Mouse (Mus musculus) left cerebral cortex, adult 2 months (tissue): Measurements from ENCODE around the gene Bcl2l12. TPM values are rescaled to one million over a fixed set of nuclear protein-coding genes. Genes with fewer than 3 reads are reported as not detected.

Experiments
- DNase-seq, 2 experiments: peaks; one replicate each; pipeline ENCODE4 v3.0.0; 2021 to 2022; ENCODE audit warnings: low spot score in 2 of 2, mixed read lengths in 1 of 2; ENCODE audit errors: extremely low spot score in 1 of 2
- H3K27ac ChIP-seq: fragments of 200-600 bp; 2 replicates; pipeline ENCODE4 v1.8.1; 2022
- H3K4me3 ChIP-seq: fragments of 200-600 bp; 2 replicates; pipeline ENCODE4 v1.8.1; 2022
- CTCF ChIP-seq: fragments of 200-600 bp; IDR thresholded peaks from 2 replicates; pipeline ENCODE4 v1.8.1; 2022; ENCODE audit warnings: antibody characterized with exemption, mild to moderate bottlenecking, moderate library complexity
- intact Hi-C: fragments of 180-260 bp; cut with DNase I; formaldehyde crosslinking; loops from one replicate; pipeline ENCODE4 v1.15.1; 2025
- total RNA-seq, 2 experiments: library from RNA; stranded (reverse); gene quantifications; 2 replicates each; pipeline ENCODE4 v1.2.3; 2021

Bcl2l12 gene
- total RNA-seq, 2 experiments from 2014 or later: 3.0 to 3.8 TPM

GRCm38 (mm10) chr7:44964990-44965389 is 33.5 kb downstream of the Bcl2l12 start:
- H3K4me3 ChIP-seq: no peak overlapping the region
- intact Hi-C loops: no loop called here
- TF ChIP-seq CTCF: no peak
- H3K27ac ChIP-seq: no peak overlapping the region
- no peak for DNase-seq

DNA sequence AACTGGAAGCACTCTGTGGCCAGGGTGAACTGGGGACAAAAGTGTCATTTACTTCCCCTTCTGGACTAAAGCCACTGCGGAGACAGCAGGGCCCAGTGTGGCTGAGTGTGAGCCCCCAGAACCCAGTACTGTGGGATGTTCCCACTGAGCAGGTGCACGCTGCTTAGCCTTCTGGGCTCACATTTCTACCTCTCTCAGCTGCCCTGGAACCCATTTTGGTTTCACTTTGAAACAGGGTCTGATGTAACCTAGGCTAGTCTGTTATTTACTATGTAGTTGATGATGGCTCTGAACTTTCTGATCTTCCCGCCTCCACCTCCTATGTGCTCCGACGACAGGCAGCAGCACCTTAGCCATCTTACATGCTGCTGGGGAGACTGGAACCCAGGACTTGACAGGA is 35.7 kb downstream of the Bcl2l12 start:
- intact Hi-C loops: no loop called here
- Histone ChIP-seq H3K4me3 (no peak overlapping the region), H3K27ac (no peak overlapping the region)
- no peak for DNase-seq
- TF ChIP-seq CTCF: no peak

GRCm38 (mm10) chr7:44962337-44962736 is 36.2 kb downstream of the Bcl2l12 start:
- no peak for TF ChIP-seq CTCF
- intact Hi-C loops: no loop called here
- no peak for DNase-seq

GRCm38 (mm10) chr7:44960512-44960910 is 38.0 kb downstream of the Bcl2l12 start:
- intact Hi-C loops: no loop called here
- Histone ChIP-seq H3K4me3 (no peak overlapping the region), H3K27ac (no peak overlapping the region)
- TF ChIP-seq CTCF: no peak
- DNase-seq: peak in 1 of 2 experiments; percentile 6

More at GRCm38 (mm10) chr7:44962337-44962736, 36.2 kb downstream of the Bcl2l12 start:
- no peak overlapping the region for H3K27ac ChIP-seq
- no peak overlapping the region for H3K4me3 ChIP-seq

DNA sequence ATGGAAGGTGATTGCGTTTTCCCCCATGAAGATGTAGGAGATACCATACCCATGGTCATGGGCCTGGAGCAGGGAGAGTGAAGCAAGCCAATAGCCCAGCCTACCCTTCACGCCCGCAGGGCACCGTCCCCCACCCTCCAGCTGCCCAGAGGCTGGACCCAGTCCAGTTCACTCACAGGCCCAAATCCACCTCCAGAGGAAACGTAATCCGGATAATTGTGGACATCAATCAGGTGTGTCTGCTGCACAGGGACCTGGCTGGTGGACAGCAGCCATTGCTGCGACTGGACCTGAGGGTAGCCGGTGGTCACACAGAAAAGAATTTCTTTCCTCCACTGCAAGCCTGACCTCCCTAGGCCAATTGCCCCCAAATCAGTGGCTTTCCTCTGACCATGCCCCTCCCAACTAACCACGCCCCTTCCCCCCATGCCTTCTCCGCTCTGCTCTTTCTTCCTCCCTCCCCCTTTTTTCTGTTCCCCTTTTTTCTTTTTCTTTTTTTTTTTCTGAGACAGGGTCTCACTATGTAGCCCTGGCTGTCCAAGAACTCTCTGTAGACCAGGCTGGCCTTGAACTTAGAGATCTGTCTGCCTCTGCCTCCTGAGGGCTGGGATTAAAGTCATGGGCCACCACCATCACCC is 38.5 kb downstream of the Bcl2l12 start:
- no peak overlapping the region for H3K27ac ChIP-seq
- TF ChIP-seq CTCF: no peak
- no peak overlapping the region for H3K4me3 ChIP-seq
- intact Hi-C loops: loop anchor here (5.0 kb wide), 2 partner anchors 38 to 58 kb away; no protein-coding TSS in a partner anchor
- DNase-seq: peak in 1 of 2 experiments; percentile 6

GRCm38 (mm10) chr7:44959281-44959680 is 39.2 kb downstream of the Bcl2l12 start:
- no peak for TF ChIP-seq CTCF
- peak in 1 of 2 experiments; percentile 6 for DNase-seq
- Histone ChIP-seq H3K27ac (no peak overlapping the region), H3K4me3 (no peak overlapping the region)
- intact Hi-C loops: loop anchor here (5.0 kb wide), 2 partner anchors 37 to 57 kb away; no protein-coding TSS in a partner anchor

GRCm38 (mm10) chr7:44958208-44958607 is 40.3 kb downstream of the Bcl2l12 start:
- TF ChIP-seq CTCF: peak; percentile 83
- peak in 1 of 2 experiments; percentile 31 for DNase-seq
- intact Hi-C loops: loop anchor here (5.0 kb wide), 2 partner anchors 36 to 56 kb away; no protein-coding TSS in a partner anchor

DNA sequence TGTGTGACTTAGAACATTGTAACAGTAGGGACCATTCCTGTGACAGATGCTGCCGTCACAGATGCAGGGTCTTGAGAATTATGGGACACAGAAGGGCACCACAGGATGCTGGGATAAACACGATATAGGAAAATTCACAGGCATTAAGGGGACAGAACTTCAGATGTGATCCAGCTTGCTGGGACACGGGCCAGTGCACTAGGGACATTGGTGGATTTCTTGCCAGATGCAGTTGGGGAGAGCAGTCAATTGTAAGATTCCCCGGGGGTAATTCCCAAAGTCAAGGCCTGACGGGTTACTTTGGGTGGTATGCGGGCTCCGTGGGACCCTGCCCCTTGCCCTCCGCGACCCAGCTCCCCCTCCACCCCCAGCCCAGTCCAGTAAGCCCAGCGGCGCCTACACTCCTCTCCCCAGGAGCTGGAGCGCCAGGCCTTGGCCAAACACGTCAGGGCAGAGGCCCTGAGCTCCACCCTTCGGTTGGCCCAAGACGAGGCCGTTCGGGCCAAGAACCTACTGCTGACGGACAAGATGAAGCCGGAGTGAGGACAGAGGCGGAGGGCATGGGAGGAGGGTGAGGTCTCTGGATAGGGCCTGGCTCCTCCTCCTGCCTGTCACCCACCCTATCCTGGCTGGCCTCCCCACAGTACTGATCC is 41.2 kb downstream of the Bcl2l12 start:
- peak in 1 of 2 experiments; percentile 8 for DNase-seq
- Histone ChIP-seq H3K27ac (no peak overlapping the region), H3K4me3 (no peak overlapping the region)
- no peak for TF ChIP-seq CTCF
- intact Hi-C loops: loop anchor here (5.0 kb wide), 2 partner anchors 35 to 55 kb away; no protein-coding TSS in a partner anchor

More at GRCm38 (mm10) chr7:44958208-44958607, 40.3 kb downstream of the Bcl2l12 start:
- Histone ChIP-seq H3K4me3 (no peak overlapping the region), H3K27ac (no peak overlapping the region)

- no peak for TF ChIP-seq CTCF
- DNase-seq: peak in 1 of 2 experiments; percentile 5
- no peak overlapping the region for H3K27ac ChIP-seq
- H3K4me3 ChIP-seq: no peak overlapping the region
- intact Hi-C loops: loop anchor here (5.0 kb wide), 2 partner anchors 34 to 54 kb away; no protein-coding TSS in a partner anchor
These were observed 42.2 kb downstream of the Bcl2l12 start for GRCm38 (mm10) chr7:44956266-44956665.

DNA sequence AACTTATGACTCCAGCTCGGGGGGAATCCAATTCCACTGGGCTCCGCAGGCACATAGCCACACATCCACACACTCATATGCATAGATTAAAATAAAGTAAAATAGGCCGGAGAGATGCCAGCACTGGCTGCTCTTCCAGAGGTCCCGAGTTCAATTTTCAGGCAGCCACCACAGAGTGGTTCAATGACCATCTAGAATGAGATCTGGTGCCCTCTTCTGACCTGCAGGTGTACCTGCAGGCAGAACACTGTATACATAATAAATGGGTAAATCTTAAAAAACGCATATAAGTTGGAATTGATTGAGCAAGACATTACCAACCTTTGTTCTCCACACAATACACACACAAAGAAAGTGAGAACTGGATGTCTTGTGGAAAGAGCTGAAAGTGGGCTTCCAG is 42.9 kb downstream of the Bcl2l12 start:
- peak; percentile 66 for TF ChIP-seq CTCF
- Histone ChIP-seq H3K27ac (no peak overlapping the region), H3K4me3 (no peak overlapping the region)
- DNase-seq: peak in 1 of 2 experiments; percentile 6
- intact Hi-C loops: loop anchor here (5.0 kb wide), 2 partner anchors 33 to 53 kb away; no protein-coding TSS in a partner anchor

DNA sequence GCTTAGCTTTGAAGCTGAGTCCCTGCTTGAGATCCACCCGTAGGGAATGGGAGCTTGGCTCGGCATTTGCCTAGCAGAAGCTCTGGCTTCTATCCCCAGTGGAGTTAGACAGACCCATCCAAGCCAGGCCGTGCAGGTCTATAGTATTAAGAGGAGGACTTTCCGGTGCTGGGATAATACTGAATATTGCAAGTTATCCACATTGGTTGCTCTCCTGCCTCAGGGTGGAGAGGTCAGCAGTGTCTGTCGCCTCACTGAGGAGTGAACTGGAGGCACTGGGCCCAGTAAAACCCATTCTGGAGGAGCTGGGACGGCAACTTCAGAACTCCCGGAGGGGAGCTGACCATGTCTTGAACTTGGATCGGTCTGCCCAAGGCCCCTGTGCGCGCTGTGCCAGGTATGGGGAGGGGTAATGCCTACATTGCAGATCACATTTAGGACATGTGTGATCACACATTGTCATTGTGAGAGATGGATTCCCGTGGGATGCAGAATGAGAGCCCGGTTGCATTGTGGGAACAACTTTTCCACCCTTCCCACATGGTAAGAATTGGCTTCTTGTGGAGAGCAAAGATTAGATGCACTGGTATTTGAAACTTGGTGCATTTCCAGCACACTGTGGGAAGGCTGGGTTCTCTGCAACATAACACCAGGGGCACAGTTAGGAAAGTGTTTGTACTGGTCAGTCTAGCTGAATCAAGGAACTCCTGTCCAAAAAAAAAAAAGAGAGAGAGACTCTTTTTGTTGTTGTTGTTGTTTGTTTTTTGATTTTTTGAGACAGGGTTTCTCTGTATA is 44.2 kb downstream of the Bcl2l12 start:
- DNase-seq: peak in 1 of 2 experiments; percentile 7
- intact Hi-C loops: no loop called here
- no peak overlapping the region for H3K4me3 ChIP-seq
- H3K27ac ChIP-seq: no peak overlapping the region
- TF ChIP-seq CTCF: no peak
